Mouse (Mus musculus) T-helper 1 cell (primary cell): ENCODE data around the gene Abca12.

Experiments
- in situ Hi-C: fragments of 300-600 bp; cut with MboI, MseI; formaldehyde crosslinking; loops from one replicate; pipeline ENCODE4 v1.15.1; 2025; ENCODE audit warnings: high pct_unique_total_duplicates

Abca12 gene

DNA sequence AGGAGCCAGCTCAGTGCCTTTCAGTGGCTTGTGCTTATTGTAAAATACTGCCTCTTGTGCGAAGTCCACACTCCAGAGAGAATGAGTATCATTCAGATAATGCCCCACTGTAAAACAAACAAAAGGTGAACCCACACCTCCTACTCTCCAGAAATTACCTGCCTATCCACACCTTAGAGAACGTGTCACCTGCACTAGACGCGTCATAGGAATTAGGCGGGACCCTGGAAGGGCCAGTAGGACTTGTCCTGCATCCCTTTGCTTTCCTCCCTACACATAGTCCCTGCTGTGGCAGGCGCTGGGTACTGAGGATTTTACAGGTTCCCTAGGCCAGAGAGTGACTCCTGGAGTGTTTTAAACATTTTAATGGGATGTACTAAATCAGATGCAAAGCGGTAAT lies at the start of gene Abca12:
TSS of gene Abca12 (minus strand) at position 101 of the 400 bp plus-strand sequence.
- in situ Hi-C loops, result no loop called here

DNA sequence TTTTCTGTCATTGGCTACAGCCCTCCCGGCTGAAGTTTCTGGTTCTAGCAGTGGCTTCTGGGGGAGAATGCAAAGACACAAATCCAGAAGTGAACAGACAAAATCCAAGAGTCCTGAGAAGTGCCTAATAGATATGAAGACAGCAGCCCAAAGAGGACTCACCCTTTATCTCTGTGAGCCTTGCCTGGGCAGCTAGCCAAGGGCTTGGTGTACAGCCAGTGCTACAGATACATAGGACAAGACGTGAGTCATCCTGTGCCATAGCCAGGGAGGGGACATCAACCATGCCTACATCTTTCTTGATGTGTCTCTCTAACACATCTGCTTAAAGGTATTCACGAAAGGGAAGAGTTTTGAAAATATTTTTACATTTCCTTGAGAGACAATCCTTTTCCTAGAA lies 43.3 kb upstream of the Abca12 start:
- in situ Hi-C loops, result no loop called here

DNA sequence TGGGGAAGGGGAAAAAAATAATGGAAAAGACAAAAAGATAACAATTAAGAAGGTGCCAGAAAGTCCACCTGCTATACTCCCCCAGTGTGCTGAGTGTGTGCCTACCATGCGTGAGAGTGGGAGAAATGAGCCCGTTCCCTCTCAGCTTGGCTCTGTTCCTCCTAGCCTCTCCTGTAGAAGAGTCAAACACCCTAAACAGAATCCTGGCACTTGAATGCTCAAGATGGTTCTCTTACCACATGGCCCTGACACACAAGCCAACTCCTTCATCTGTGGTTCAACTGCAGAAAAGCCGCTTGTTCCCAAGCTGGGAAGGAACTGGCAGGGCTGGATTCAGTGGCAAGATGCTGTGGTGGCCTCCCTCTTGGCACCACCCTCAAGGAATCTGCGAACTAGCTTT lies 32.7 kb upstream of the Abca12 start:
- in situ Hi-C loops, result no loop called here

DNA sequence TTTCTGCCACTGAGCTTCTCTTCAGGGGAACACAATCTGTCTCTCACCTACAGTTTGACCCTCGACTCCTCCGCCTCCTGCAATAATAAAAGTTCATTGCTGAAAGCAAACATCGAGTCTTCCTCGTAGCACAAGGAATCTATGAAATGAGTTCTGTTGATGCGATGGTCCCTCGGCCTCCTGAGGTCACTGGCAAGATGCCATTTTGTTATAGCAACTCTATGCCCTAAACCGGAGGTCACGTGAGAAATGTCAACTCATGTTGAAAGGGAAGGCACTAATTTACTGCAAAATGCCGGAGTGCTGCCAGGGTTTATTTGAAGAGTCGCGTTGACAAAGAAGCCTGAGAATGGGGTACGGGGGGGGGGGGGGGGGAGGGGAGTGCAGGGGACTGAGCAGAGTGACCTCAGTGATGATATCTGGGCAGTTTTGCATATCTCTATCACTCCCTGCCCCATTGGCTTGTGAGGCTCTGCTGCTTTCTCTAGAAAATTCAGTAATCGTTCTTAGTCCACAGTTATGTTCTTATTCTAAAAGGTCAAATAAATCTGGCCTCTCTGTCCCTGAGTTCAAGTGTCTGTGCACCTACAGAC lies 7.1 kb upstream of the Abca12 start:
- in situ Hi-C loops, result no loop called here

DNA sequence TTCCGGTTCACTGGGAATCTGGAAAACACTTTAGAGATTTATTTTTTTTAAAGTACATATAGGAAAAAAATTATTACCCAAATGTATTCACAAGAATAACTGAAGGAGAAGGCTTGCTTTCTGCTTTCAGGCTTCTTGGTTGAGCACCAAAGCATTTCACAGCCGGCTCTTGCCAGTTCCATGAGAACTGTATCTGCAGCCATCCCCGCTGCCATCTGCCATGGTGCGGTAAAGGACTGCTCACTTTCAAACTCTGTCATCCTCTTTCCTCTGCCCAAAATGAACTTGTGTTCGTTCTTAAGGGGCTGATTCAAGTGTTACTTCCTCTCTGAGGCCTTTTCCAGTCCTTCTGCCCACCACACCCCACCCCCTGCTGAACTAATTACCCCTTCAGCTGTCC lies 3.8 kb upstream of the Abca12 start:
- in situ Hi-C loops, result no loop called here

DNA sequence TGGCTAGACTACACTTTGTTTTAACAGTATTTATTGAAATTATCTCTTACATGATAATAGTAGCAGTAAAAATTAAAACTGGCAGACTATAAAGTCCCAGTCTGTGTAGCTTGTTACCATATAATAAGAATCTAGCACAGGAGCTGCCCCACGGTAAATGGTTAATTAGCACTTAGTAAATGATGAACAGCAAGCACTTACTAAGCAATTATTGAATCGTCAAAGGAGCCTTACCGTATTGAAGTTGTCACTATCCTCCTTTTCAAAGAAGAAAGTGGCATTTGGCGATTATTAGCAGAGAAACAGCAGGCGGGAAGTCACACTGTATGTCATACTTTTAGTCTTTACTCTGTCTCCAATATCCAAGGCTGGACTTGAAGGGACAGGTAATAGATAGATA lies 3.2 kb upstream of the Abca12 start:
- in situ Hi-C loops, result no loop called here

DNA sequence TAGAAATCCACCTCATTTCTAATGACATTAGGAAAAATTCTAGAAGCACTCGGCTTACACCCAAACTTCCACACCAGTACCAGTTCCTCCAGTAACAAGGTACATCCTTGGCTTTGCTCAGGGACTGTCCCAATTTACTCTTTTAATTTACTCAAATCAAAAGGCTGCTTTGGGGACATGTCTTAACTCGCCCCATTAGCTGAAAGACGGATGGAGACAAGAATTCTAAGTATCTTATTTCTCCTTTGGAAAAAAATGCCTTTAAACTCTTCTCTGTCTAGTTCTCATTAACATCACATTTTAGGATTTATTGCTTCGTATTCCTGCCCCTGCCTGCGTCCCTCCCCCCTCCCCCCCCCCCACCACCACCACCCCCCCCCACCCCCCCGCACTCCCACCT lies 626 bp downstream of the Abca12 start:
- in situ Hi-C loops, result no loop called here

DNA sequence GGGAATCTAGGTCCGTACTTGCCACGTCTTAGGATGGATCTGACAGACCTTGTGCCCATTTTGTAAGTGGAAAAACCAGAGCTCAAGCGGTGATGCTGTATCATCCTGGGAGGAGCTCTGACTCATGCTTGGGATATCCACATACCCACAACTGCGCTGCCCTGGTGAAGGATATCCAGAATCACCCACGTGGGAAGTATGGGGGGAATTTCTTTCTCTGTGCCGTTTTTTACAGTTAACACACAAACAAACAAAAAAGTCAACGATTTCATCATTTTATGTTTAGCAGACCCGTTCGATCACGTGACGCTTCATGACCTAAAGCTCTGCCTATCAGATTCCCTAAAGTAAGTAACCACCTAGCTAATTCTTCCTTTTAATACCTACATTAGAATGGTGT lies 1.6 kb downstream of the Abca12 start:
- in situ Hi-C loops, result no loop called here

DNA sequence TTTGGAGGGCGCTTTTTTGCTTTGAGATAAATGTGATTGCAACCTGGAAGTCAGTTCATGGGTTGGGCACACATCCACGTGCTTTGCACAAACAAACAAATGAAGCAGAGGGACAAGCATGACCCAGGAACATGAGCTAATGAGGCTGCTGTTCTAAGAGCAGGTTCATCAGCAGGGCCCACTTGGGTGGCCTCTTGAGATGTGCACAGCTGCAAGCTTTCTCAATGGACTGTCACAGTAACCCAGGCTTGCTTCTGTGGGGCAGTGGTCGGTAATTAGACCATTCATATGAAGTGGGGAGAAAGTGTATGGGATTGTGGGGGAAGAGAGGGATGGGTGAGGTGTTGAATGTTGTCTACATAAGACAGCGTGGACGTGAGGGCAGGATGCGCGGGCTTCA lies 7.0 kb downstream of the Abca12 start:
- in situ Hi-C loops, result no loop called here

DNA sequence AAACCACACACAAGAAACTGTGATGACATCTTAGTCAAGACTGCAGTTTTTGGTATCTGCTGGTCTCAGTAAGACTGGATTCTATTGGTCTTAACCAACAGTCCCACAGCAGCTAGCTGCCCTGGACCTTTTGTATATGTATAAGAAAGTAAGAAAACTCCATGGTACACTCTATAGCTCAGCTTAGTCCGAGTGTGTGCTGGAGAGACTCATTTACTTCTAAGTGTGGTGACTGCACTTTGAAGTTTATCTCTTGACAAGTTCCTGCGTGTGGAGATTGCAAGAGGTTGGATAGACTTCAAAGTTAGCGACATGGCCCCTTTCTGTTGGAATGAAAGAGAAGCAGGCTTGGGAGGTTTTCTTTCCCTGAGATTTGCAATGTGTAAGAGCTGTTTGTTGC lies 17.1 kb downstream of the Abca12 start:
- in situ Hi-C loops, result no loop called here

DNA sequence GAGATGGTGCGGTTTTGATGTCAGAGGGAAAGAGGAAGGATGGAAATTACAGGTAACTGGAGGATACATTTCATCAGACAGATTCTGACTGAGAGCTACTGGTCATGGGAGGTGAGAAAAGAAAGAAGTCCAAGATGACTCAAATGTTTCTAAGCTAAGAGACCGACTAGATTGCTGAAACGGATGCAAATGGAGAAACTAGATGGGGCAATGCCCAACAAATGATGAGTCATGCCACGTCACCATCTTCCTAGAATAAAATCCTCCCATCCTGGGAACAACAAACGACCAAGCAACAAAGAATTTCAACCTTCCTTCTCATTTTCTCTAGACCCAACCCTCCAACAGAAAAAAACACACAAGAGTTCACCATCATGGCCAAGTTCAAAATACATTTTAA lies 18.6 kb downstream of the Abca12 start:
- in situ Hi-C loops, result no loop called here

DNA sequence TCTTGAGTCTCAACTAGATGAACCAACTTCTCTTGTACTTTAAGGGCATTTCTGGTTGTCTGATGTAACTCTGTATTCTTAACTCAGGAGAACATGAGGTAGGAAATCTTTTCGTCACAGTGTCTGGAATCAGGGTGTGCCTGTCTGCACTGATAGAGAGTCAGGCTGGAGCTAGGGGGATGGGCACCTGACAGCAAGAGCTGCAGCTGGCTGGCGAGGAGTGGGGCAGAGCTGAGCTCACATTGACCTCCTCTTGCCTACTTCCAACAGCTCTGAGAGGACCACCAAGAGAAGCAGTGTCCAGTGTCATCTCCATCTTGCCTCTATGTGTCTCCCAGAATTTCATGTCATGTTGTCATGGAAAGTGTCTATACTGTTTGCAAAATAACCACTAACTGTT lies 20.5 kb downstream of the Abca12 start:
- in situ Hi-C loops, result no loop called here

DNA sequence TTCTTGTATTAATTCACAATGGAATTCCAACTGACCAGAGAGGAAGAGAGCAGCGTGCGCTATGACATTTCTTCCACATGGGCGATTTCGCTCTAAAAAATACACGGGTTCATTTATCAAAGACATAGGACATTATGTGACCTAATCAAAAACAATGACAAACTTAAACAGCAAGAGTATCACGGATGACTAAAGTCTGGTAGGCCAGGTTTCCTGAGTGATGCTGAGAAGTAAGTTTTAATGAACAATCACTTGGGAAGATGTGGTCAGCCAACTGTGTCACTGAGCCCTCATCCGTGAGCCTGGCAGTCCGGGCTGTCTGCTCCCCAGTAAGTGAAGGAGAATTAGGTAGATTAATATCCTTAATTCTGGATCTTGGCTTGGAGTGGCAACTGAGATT lies 21.2 kb downstream of the Abca12 start:
- in situ Hi-C loops, result no loop called here

DNA sequence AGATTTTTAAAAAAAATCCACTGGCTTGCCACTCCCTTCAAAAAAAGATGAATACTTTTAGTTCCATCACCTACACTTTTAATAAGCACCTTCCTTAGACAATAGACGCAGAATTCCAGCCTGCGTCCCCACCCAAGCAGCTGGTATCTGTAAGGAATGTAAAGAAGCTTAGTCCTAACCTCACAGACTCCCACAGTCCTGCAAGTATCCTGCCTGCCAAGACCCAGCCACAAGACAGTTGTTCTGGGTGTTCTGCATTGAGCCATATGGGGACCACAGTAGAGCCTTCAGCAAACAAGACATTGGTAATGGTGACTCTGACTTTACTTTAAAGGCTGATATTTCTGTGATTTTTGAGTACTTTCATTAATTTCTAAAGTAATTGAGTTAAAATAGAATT lies 22.2 kb downstream of the Abca12 start:
- in situ Hi-C loops, result no loop called here

DNA sequence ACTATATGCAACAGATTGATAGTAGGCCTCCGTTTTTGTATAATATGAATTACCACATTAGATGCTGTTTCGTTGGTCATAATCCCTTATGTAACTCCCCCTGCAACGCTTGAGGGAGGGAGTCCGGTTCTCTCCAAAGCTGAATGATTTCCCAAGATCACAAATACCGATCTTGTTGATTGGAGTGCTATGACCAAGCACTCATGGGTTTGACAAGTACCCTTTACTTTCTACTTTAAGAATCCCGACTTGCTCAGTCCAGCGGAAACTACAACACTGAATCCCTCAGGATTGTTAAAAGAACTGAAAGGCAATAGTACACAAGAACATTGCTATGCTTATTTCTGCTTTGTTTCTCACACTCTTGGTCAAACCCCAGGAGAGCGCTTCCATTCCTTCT lies 28.1 kb downstream of the Abca12 start:
- in situ Hi-C loops, result no loop called here

DNA sequence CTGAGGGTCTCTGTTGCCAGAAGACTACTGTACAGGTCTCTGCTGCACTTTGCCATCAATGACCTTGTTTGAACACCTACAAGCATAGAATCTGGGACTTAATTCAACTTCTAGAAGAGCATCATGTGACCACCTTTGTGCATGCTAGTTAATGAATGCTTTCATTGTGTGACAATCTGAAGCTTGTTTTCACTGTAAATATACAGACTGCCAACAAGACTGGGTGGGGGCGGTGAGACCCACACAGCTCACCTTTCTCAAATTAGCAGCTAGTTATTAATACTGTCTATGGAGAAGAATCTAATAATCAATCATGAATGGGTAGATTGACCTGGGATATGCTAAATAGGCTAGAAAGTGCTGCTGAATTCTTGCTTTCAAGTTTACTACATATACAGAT lies 30.6 kb downstream of the Abca12 start:
- in situ Hi-C loops, result loop anchor here (5.0 kb wide), 1 partner anchor 78 kb away; no protein-coding TSS in a partner anchor

DNA sequence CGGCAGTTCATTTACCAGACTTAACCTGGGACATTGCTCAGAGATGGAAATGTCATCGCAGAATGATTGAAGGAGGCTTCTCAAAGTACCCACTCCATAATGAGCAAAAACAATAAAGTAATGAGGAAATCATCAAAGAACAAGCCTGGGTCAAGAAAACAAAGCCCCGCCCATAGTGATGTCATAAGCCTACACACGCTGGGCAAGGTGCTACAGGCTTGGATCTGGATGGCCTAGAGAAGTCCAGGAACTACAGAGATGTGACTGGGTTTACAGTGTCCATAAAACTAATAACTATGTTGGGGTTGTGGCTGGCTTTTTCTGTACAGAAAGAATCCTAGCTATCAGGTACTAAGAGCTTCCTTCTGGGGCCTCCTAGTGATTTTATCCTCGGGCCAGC lies 41.6 kb downstream of the Abca12 start:
- in situ Hi-C loops, result no loop called here

DNA sequence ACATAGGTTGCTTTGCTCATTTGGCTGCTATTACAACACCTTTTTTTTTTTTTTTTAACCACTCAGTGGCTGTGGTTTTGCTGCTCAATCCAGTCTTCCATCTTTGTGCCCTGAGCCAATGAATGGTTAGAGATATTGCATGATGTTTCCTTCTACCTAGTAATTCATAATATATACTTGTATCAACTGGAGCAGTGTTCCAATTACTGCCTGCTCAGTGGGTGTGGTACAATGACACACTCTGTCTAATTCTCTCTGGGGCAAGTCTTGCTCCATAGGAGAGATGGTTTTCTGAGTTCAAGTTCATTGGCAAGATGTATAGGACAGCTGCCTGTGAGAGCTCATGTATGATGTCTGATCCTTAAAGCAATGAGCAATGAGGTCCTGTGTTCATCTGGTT lies 44.4 kb downstream of the Abca12 start:
- in situ Hi-C loops, result no loop called here

DNA sequence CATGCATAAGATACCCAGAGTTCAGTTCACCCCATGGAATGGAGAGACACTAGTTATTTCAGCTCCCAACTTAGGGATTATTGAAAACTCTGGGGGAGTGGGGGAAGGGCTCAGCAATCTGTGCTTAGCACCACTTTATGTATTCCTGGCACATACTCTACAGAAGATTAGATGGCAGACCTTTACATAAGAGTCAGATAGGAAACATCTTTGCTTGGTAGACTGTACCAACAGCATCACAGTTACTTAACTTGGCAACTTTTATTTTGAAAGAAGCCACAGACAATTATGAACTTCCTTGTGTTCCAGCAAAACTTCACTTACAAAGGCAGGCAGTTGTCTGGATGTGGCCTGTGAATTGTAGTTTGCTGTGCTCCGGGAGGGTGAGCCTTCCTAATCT lies 46.9 kb downstream of the Abca12 start:
- in situ Hi-C loops, result no loop called here

DNA sequence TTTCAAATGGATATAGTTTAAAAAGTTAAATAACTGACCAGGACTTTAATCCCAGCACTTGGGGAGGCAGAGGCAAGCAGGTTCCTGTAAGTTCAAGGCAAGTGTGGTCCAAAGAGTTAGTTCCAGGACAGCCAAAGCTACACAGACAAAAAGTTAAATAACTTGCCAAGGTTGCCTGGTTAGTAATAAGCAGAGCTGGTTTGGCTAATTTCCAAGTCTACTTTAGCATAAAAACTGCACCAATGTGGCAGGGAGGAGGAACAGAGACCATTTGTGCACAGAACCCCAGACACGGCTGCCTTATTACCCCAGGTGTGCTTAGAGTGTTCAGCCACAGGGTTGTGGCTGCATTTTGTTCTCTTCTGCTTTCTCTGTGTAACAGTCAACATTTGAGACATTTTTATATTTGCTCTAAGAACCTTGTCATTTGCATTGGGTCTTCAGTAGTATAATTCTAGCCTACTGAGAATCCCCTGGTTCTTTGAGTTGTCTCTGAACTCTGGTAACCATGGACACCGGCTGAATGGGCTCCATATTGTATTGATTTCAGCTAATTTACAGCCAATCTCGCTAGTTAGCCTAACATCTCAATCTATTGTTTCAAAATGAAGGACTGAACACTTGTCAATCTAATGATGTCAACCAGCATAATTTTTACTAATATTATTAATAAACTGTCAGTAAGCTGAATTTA lies 71.7 kb downstream of the Abca12 start:
- in situ Hi-C loops, result no loop called here

DNA sequence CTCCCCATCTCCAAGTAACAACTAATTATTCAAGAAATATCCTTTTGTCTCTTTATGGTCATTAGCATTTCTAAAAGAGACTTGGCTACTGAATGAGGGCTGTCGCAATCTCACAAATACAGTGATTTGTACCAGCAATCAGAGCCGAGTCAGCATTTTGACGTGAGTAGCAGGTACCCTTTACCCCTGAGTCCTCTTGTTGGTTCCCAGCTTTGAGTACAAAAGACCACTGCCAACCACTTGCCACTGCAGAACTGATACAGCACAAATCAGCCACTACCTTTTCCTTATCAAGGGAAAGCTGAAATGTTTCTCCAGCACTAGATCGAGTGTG lies 72.5 kb downstream of the Abca12 start:
- in situ Hi-C loops, result no loop called here

DNA sequence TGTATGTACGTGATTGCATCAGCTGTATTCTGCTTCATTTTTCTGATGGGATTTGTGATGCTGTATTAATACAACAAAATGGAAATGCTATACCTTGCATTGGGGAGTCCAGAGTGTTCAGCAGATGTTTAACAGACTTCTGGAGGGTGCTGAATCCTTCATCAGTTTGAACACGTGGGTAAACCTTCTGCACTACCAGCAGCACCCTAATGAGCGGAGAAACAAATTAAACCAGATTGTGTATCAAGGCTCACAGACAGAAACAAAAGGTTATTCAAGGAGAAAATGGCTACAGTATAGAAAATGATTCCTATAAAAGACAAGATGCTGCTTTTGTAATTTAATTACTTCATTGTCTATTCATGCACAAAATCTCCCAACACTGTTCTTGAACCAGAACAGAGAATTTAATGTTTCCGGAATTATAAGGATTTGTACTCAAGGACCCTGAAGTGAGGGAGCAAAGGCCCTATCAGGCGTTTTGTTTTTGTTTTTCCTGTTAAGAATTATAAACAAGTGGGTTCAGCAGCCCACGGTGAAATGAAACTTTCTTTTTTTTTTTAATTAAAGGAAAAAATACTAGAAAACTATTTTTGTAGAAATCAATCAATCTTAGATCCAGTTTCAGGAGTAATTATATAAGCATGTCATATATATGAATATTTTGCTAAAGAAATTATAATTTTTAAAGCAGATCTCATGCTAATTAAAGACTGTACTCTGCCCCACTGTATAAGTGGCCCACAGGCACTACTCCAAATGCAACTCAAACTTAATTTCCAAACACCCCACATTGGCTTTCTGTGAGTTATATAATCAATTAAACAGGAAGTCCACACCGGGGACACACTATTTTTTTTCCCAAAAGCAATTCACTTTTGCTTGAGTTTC lies 73.1 kb downstream of the Abca12 start:
- in situ Hi-C loops, result no loop called here
